Mouse (Mus musculus): ENCODE data around the gene Gm10234. TPM values are rescaled to one million over a fixed set of nuclear protein-coding genes. Genes with fewer than 3 reads are reported as not detected.

Gene Gm10234
- polyA plus RNA-seq, 1 experiment = not detected

DNA sequence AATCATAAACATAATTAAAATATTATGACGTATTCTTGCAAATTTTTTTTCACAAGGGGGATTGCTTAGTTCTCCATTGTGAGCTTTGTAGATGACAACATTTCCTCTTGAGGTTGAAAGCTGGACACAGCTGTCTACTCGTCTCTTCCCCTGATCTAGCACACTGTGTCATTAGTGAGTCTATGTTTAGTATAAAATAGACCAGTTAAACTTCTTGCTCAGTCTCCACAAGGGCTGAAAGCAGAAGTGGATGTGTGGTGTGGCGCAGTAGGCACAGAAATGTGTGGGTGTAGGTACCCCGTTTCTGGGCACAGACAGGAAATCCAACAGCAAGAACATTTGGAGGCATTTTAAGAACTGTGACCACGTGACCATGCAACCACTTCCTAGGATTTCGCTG, 12.9 kb downstream of the Gm10234 start:
- no peaks in the 10 kb centered on the region for H3K36me3 ChIP-seq (ENCODE audit: control insufficient read depth, insufficient read depth, low read length, poor library complexity, severe bottlenecking)
- no peaks in the 10 kb centered on the region for H3K27me3 ChIP-seq (ENCODE audit: control insufficient read depth, insufficient read depth, low read length, poor library complexity, severe bottlenecking)
- TF ChIP-seq CTCF (IDR thresholded peaks at IDR 0.05; ENCODE audit: low read depth, low read length) (no peak), POLR2A (IDR thresholded peaks at IDR 0.05; ENCODE audit: insufficient read depth, low read length) (no peak), EP300 (IDR thresholded peaks at IDR 0.05; ENCODE audit: insufficient read depth, low read depth, low read length) (no peak)

DNA sequence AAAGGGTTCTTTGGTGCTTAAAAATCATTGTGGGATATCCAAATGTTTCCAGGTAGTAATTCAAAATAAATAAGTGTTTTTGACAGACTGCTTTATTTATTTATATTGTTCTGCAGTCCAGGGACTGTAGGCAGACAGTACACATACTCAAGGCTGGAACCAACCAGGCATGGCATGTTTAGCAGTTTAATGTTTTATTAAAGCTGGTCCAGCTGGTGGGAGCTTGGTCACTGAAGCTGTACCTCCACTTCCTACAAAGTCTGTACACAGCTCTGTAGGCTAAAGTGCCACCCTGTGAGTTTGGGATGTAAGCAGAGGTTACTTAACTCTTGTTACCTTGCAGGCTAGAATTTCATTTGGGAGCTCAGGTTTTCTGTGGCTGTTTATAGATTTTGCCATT, 27.5 kb downstream of the Gm10234 start:
- TF ChIP-seq POLR2A (IDR thresholded peaks at IDR 0.05; ENCODE audit: insufficient read depth, low read length) = no peak
- TF ChIP-seq CTCF (IDR thresholded peaks at IDR 0.05; ENCODE audit: low read depth, low read length) = no peak
- no peak for TF ChIP-seq EP300 (IDR thresholded peaks at IDR 0.05; ENCODE audit: insufficient read depth, low read depth, low read length)
- Histone ChIP-seq H3K9ac (ENCODE audit: low read depth, poor library complexity, severe bottlenecking) (no peak overlapping the region), H3K9me3 (replicated peaks; ENCODE audit: control insufficient read depth, insufficient read depth, low read length, poor library complexity, severe bottlenecking) (no peaks in the 10 kb centered on the region), H3K36me3 (ENCODE audit: control insufficient read depth, insufficient read depth, low read length, poor library complexity, severe bottlenecking) (no peaks in the 10 kb centered on the region), H3K27ac (ENCODE audit: insufficient read depth, low read length) (no peak overlapping the region), H3K4me1 (ENCODE audit: control insufficient read depth, insufficient read depth, low read length) (no peaks in the 10 kb centered on the region), H3K4me3 (ENCODE audit: low read depth, low read length) (no peak overlapping the region), H3K27me3 (ENCODE audit: control insufficient read depth, insufficient read depth, low read length, poor library complexity, severe bottlenecking) (no peaks in the 10 kb centered on the region)

More for the DNA sequence above, 12.9 kb downstream of the Gm10234 start:
- Histone ChIP-seq H3K27ac (ENCODE audit: insufficient read depth, low read length) (no peak overlapping the region), H3K4me1 (ENCODE audit: control insufficient read depth, insufficient read depth, low read length) (no peaks in the 10 kb centered on the region), H3K9ac (ENCODE audit: low read depth, poor library complexity, severe bottlenecking) (no peak overlapping the region), H3K4me3 (ENCODE audit: low read depth, low read length) (no peak overlapping the region), H3K9me3 (replicated peaks; ENCODE audit: control insufficient read depth, insufficient read depth, low read length, poor library complexity, severe bottlenecking) (no peaks in the 10 kb centered on the region)

DNA sequence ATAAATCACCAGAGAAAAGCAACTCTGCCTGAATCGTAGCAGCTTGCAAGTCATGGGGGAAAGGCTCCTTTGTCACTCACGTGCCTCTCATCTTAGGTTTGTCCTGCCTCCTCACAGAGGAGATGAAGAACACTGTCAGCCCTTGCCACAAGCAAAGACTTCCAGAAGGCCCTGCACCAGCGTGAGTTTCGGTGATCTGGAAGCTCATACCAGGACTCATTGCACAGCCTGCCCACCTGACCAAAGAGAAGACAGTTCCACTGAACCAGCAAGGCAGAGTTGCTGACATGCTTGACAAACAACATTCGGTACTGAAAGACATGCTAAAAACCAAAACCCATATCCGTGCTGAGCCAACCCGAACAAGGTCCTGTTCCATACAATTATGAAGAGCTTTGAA, 31.1 kb downstream of the Gm10234 start:
- H3K9ac ChIP-seq (ENCODE audit: low read depth, poor library complexity, severe bottlenecking) = no peak overlapping the region
- H3K9me3 ChIP-seq (replicated peaks; ENCODE audit: control insufficient read depth, insufficient read depth, low read length, poor library complexity, severe bottlenecking) = no peaks in the 10 kb centered on the region
- H3K36me3 ChIP-seq (ENCODE audit: control insufficient read depth, insufficient read depth, low read length, poor library complexity, severe bottlenecking) = no peaks in the 10 kb centered on the region
- H3K4me1 ChIP-seq (ENCODE audit: control insufficient read depth, insufficient read depth, low read length) = no peaks in the 10 kb centered on the region
- H3K4me3 ChIP-seq (ENCODE audit: low read depth, low read length) = no peak overlapping the region
- no peak for TF ChIP-seq POLR2A (IDR thresholded peaks at IDR 0.05; ENCODE audit: insufficient read depth, low read length)
- no peak for TF ChIP-seq EP300 (IDR thresholded peaks at IDR 0.05; ENCODE audit: insufficient read depth, low read depth, low read length)
- no peak for TF ChIP-seq CTCF (IDR thresholded peaks at IDR 0.05; ENCODE audit: low read depth, low read length)
- no peak overlapping the region for H3K27ac ChIP-seq (ENCODE audit: insufficient read depth, low read length)
- H3K27me3 ChIP-seq (ENCODE audit: control insufficient read depth, insufficient read depth, low read length, poor library complexity, severe bottlenecking) = no peaks in the 10 kb centered on the region

DNA sequence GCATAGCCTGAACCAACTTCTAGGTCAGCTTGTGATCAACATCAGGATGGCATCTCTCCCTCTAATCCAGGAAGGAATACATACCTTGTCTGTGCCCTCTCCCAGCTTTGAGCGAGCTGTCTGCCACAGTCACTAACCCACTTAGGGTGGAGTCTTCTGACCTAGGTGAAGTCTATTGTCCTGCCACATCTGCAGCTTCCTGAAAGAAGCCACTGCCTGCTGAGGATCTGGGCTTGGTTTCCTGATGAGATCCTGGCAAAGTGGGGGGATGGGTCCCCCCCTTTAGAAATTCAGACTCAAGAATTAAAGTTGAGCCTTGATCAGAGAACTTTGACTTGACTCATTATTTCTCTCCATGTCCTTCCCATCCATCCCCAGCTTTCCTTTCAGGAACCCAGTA, 32.0 kb downstream of the Gm10234 start:
- no peak overlapping the region for H3K9ac ChIP-seq (ENCODE audit: low read depth, poor library complexity, severe bottlenecking)
- H3K9me3 ChIP-seq (replicated peaks; ENCODE audit: control insufficient read depth, insufficient read depth, low read length, poor library complexity, severe bottlenecking) = no peaks in the 10 kb centered on the region
- H3K4me1 ChIP-seq (ENCODE audit: control insufficient read depth, insufficient read depth, low read length) = no peaks in the 10 kb centered on the region
- no peak overlapping the region for H3K4me3 ChIP-seq (ENCODE audit: low read depth, low read length)
- TF ChIP-seq EP300 (IDR thresholded peaks at IDR 0.05; ENCODE audit: insufficient read depth, low read depth, low read length) = no peak
- no peak for TF ChIP-seq CTCF (IDR thresholded peaks at IDR 0.05; ENCODE audit: low read depth, low read length)
- no peak for TF ChIP-seq POLR2A (IDR thresholded peaks at IDR 0.05; ENCODE audit: insufficient read depth, low read length)
- H3K27ac ChIP-seq (ENCODE audit: insufficient read depth, low read length) = no peak overlapping the region
- H3K27me3 ChIP-seq (ENCODE audit: control insufficient read depth, insufficient read depth, low read length, poor library complexity, severe bottlenecking) = no peaks in the 10 kb centered on the region
- no peaks in the 10 kb centered on the region for H3K36me3 ChIP-seq (ENCODE audit: control insufficient read depth, insufficient read depth, low read length, poor library complexity, severe bottlenecking)

DNA sequence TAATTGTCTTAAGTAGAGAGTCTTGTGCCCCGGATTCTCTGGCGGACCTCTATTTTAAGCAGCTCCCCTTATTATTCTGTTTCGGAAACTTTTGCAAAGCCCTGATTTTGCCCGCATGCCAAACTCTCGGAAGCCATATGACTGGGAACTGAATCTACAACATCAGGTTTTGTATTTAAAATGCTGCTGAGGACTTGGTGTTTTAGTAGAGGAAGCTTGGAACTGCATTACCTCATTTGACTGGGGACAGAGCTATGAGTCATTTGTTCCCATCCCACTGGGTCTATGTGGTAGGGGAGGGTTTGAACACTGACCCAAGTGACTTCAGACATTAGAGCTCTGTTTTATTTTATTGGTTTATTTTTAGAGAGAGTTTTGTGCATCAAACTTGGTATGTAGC, 38.2 kb downstream of the Gm10234 start:
- TF ChIP-seq CTCF (IDR thresholded peaks at IDR 0.05; ENCODE audit: low read depth, low read length) (no peak), POLR2A (IDR thresholded peaks at IDR 0.05; ENCODE audit: insufficient read depth, low read length) (no peak), EP300 (IDR thresholded peaks at IDR 0.05; ENCODE audit: insufficient read depth, low read depth, low read length) (no peak)
- no peaks in the 10 kb centered on the region for H3K36me3 ChIP-seq (ENCODE audit: control insufficient read depth, insufficient read depth, low read length, poor library complexity, severe bottlenecking)
- H3K27ac ChIP-seq (ENCODE audit: insufficient read depth, low read length) = no peak overlapping the region
- H3K27me3 ChIP-seq (ENCODE audit: control insufficient read depth, insufficient read depth, low read length, poor library complexity, severe bottlenecking) = no peaks in the 10 kb centered on the region
- H3K9me3 ChIP-seq (replicated peaks; ENCODE audit: control insufficient read depth, insufficient read depth, low read length, poor library complexity, severe bottlenecking) = no peaks in the 10 kb centered on the region
- no peak overlapping the region for H3K4me3 ChIP-seq (ENCODE audit: low read depth, low read length)
- no peak overlapping the region for H3K9ac ChIP-seq (ENCODE audit: low read depth, poor library complexity, severe bottlenecking)
- H3K4me1 ChIP-seq (ENCODE audit: control insufficient read depth, insufficient read depth, low read length) = peaks cover 2% of the 10 kb centered on the region

DNA sequence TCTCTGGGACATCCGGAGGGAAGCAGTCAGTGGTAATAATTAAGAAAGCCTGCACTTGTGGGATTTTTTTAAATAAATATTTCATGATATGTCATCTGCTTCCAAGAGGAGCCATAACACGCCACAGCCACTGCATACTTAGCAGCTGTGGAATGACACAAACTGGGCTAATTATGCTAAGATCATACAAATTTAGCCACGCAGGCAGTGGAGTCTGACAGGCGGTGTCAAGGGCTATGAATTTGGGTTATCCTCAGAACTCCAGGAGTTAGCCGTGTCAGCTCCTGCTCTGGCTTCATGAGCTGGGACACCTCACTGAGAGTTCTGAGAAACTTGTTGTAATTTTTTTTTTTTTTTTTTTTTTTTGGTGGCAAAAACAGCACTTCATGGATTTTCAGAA, 40.8 kb downstream of the Gm10234 start:
- Histone ChIP-seq H3K36me3 (ENCODE audit: control insufficient read depth, insufficient read depth, low read length, poor library complexity, severe bottlenecking) (no peaks in the 10 kb centered on the region), H3K9me3 (replicated peaks; ENCODE audit: control insufficient read depth, insufficient read depth, low read length, poor library complexity, severe bottlenecking) (no peaks in the 10 kb centered on the region), H3K4me3 (ENCODE audit: low read depth, low read length) (no peak overlapping the region), H3K27ac (ENCODE audit: insufficient read depth, low read length) (no peak overlapping the region), H3K4me1 (ENCODE audit: control insufficient read depth, insufficient read depth, low read length) (peaks cover 3% of the 10 kb centered on the region), H3K9ac (ENCODE audit: low read depth, poor library complexity, severe bottlenecking) (no peak overlapping the region), H3K27me3 (ENCODE audit: control insufficient read depth, insufficient read depth, low read length, poor library complexity, severe bottlenecking) (no peaks in the 10 kb centered on the region)
- TF ChIP-seq POLR2A (IDR thresholded peaks at IDR 0.05; ENCODE audit: insufficient read depth, low read length) (no peak), EP300 (IDR thresholded peaks at IDR 0.05; ENCODE audit: insufficient read depth, low read depth, low read length) (no peak), CTCF (IDR thresholded peaks at IDR 0.05; ENCODE audit: low read depth, low read length) (no peak)
